Mouse (Mus musculus) stomach, postnatal 0 days (tissue): ENCODE measurements at regions not wholly inside any gene's neighbourhood (a gene's known extent, or its start where the extent isn't known, plus 50 kb on each side); places are given as distances from the start of the nearest gene placed in this dataset.

Experiments used
- CTCF ChIP-seq: IDR thresholded peaks from 2 replicates; pipeline ENCODE4 v1.5.1; 2016; ENCODE audit warnings: antibody characterized with exemption, low read depth, mild to moderate bottlenecking, moderate library complexity
- EP300 ChIP-seq: optimal IDR thresholded peaks from 2 replicates; pipeline ENCODE3; 2016; ENCODE audit warnings: antibody characterized with exemption

DNA sequence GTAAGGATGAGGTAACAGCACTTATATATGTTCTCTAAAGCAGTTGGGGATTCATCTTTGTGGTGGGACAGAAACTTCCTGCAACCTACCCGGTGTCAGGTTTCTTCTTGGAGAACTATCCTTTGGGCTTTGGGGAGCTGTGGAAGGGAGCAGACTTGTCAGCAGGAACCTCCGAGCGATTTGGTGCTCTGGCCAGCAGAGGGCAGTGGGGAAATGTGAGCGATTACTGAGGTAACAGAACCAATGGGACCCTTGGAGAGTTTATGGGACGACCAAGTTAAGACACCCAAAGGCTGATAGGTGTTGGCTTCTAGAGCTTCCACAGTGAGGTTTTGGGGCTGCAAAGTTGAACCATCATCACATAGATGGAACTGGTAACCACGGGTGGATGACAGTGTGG lies 160.6 kb upstream of the Kif2a start:
- no peak for TF ChIP-seq EP300
- TF ChIP-seq CTCF = peak; percentile 79
